Mouse (Mus musculus): Measurements from ENCODE around the gene Serpind1. TPM values are rescaled to one million over a fixed set of nuclear protein-coding genes. Genes with fewer than 3 reads are reported as not detected.

The Serpind1 gene
- not detected in 2 replicates for polyA plus RNA-seq (2012)

GRCm38 (mm10) chr16:17331116-17331515, at the start of gene Serpind1:
Serpind1 (plus strand) TSS chr16:17331371.
- no peak for TF ChIP-seq GATA1 (IDR thresholded peaks at IDR 0.05; ENCODE audit: low read length)

GRCm38 (mm10) chr16:17283151-17283550, 48.0 kb upstream of the Serpind1 start:
- no peak for TF ChIP-seq GATA1 (IDR thresholded peaks at IDR 0.05; ENCODE audit: low read length)

GRCm38 (mm10) chr16:17287103-17287502, 44.1 kb upstream of the Serpind1 start:
- no peak for TF ChIP-seq GATA1 (IDR thresholded peaks at IDR 0.05; ENCODE audit: low read length)

- no peak for TF ChIP-seq GATA1 (IDR thresholded peaks at IDR 0.05; ENCODE audit: low read length)
Measured at GRCm38 (mm10) chr16:17291016-17291415, 40.2 kb upstream of the Serpind1 start.

- no peak for TF ChIP-seq GATA1 (IDR thresholded peaks at IDR 0.05; ENCODE audit: low read length)
Measured at GRCm38 (mm10) chr16:17292751-17293150, 38.4 kb upstream of the Serpind1 start.

GRCm38 (mm10) chr16:17300818-17301217, 30.4 kb upstream of the Serpind1 start:
- no peak for TF ChIP-seq GATA1 (IDR thresholded peaks at IDR 0.05; ENCODE audit: low read length)

- TF ChIP-seq GATA1 (IDR thresholded peaks at IDR 0.05; ENCODE audit: low read length): no peak
Measured at GRCm38 (mm10) chr16:17303521-17304245, 27.5 kb upstream of the Serpind1 start.

GRCm38 (mm10) chr16:17307461-17307860, 23.7 kb upstream of the Serpind1 start:
- no peak for TF ChIP-seq GATA1 (IDR thresholded peaks at IDR 0.05; ENCODE audit: low read length)

- no peak for TF ChIP-seq GATA1 (IDR thresholded peaks at IDR 0.05; ENCODE audit: low read length)
Measured at GRCm38 (mm10) chr16:17309036-17309435, 22.1 kb upstream of the Serpind1 start.

- TF ChIP-seq GATA1 (IDR thresholded peaks at IDR 0.05; ENCODE audit: low read length): no peak
Measured at GRCm38 (mm10) chr16:17312531-17312930, 18.6 kb upstream of the Serpind1 start.

- no peak for TF ChIP-seq GATA1 (IDR thresholded peaks at IDR 0.05; ENCODE audit: low read length)
Measured at GRCm38 (mm10) chr16:17316554-17316953, 14.6 kb upstream of the Serpind1 start.

- TF ChIP-seq GATA1 (IDR thresholded peaks at IDR 0.05; ENCODE audit: low read length): no peak
Measured at GRCm38 (mm10) chr16:17321481-17321880, 9.7 kb upstream of the Serpind1 start.

- no peak for TF ChIP-seq GATA1 (IDR thresholded peaks at IDR 0.05; ENCODE audit: low read length)
Measured at GRCm38 (mm10) chr16:17324745-17325144, 6.4 kb upstream of the Serpind1 start.

- no peak for TF ChIP-seq GATA1 (IDR thresholded peaks at IDR 0.05; ENCODE audit: low read length)
Measured at GRCm38 (mm10) chr16:17326064-17326463, 5.1 kb upstream of the Serpind1 start.

- TF ChIP-seq GATA1 (IDR thresholded peaks at IDR 0.05; ENCODE audit: low read length): no peak
Measured at GRCm38 (mm10) chr16:17329848-17330570, 1.2 kb upstream of the Serpind1 start.

GRCm38 (mm10) chr16:17331855-17332254, 684 bp downstream of the Serpind1 start:
- TF ChIP-seq GATA1 (IDR thresholded peaks at IDR 0.05; ENCODE audit: low read length): no peak

- TF ChIP-seq GATA1 (IDR thresholded peaks at IDR 0.05; ENCODE audit: low read length): no peak
Measured at GRCm38 (mm10) chr16:17334574-17334973, 3.4 kb downstream of the Serpind1 start.
